Mouse (Mus musculus): ENCODE measurements around the gene Asb14. TPM values are rescaled to one million over a fixed set of nuclear protein-coding genes. Genes with fewer than 3 reads are reported as not detected.
"Not testable (repeated sequence)": the region's sequence is repeated elsewhere in the genome, so short reads cannot be mapped to it uniquely, and the experiment has no call there.

Gene Asb14
- polyA plus RNA-seq, 1 experiment from 2014 or later, result not detected

DNA sequence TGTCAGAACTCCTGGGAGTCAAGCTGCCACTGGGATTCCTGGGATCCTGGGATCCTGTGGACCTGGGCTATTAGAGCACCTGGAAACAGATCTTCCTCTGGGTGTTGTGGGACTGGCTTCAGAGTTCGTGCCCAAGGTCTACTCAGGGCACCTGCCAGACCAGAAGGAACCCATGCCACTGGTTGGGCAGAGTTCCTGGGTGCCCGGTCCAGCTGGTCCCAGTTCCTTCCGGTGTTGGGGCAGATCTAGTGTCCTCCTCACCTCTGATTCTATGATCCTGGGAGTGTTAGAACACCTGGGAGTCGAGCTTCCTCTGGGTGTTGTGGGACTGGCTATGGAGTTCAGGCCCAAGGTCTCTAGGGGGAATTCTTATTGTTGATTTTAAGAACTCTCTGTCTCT, 13.0 kb downstream of the Asb14 start:
- 85% methylated on average over 4 of the region's 4 CpGs for WGBS
- no peak for DNase-seq (ENCODE audit: low spot score)
- Histone ChIP-seq H3K27ac (no peak overlapping the region), H3K4me3 (no peak overlapping the region), H3K4me1 (replicated peaks) (0 out of 2 replicates have a peak, but pooled peaks cover 2% of the 10 kb centered on the region), H3K9me3 (no peaks in the 10 kb centered on the region), H3K36me3 (no peaks in the 10 kb centered on the region), H3K27me3 (ENCODE audit: insufficient read depth, poor library complexity, severe bottlenecking) (no peaks in the 10 kb centered on the region)

- 55% methylated on average over 9 of the region's 9 CpGs for WGBS
- H3K27me3 ChIP-seq (ENCODE audit: insufficient read depth, poor library complexity, severe bottlenecking); H3K27ac ChIP-seq; H3K4me3 ChIP-seq; H3K9me3 ChIP-seq; DNase-seq (ENCODE audit: low spot score); H3K36me3 ChIP-seq; H3K4me1 ChIP-seq (replicated peaks): not testable (repeated sequence)
Measured at GRCm38 (mm10) chr14:26910461-26910860, 16.1 kb downstream of the Asb14 start.

DNA sequence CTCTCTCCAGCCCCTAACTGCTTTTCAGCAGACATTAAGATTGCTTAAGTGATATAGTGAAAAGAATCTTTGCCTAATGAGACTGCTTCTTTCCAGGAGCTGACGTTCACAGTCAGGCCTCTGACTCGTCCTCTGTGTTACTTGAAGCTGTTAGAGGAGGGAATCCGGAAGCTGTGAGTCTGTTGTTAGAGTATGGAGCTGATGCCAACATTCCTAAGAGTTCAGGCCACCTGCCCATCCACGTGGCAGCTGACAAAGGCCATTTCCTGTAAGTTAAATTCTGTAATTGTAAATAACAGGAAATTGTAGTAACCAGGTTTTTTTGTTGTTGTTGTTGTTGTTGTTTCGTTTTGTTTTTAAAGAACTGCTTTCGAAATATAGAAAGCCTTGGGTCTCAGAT, 16.8 kb downstream of the Asb14 start:
- Histone ChIP-seq H3K4me3 (no peak overlapping the region), H3K36me3 (no peaks in the 10 kb centered on the region), H3K4me1 (replicated peaks) (peaks cover 6% of the 10 kb centered on the region; the same call in 1 of the 2 replicates), H3K9me3 (no peaks in the 10 kb centered on the region), H3K27me3 (ENCODE audit: insufficient read depth, poor library complexity, severe bottlenecking) (no peaks in the 10 kb centered on the region), H3K27ac (no peak overlapping the region)
- WGBS, result 80% methylated on average over 6 of the region's 6 CpGs
- no peak for DNase-seq (ENCODE audit: low spot score)

DNA sequence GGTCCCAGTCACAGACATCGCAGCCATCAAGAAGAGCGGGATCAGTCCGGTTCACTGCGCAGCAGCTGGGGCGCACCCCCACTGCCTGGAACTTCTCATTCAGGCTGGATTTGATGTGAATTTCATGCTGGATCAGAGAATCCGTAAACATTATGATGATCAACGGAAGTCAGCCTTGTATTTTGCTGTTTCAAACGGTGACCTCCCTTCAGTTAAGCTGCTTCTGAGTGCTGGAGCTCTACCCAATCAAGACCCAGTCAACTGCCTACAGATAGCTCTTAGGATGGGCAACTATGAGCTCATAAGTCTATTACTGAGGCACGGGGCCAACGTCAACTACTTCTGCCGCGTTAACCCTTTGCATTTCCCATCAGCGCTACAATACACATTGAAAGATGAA, 17.5 kb downstream of the Asb14 start:
- H3K36me3 ChIP-seq, result no peaks in the 10 kb centered on the region
- no peak for DNase-seq (ENCODE audit: low spot score)
- no peak overlapping the region for H3K4me3 ChIP-seq
- peaks cover 6% of the 10 kb centered on the region; the same call in 1 of the 2 replicates for H3K4me1 ChIP-seq (replicated peaks)
- 94% methylated on average over 13 of the region's 13 CpGs for WGBS
- no peak overlapping the region for H3K27ac ChIP-seq
- H3K27me3 ChIP-seq (ENCODE audit: insufficient read depth, poor library complexity, severe bottlenecking), result no peaks in the 10 kb centered on the region
- no peaks in the 10 kb centered on the region for H3K9me3 ChIP-seq

GRCm38 (mm10) chr14:26913681-26914268, 19.4 kb downstream of the Asb14 start:
- 73% methylated on average over 9 of the region's 9 CpGs for WGBS
- peaks cover 6% of the 10 kb centered on the region; the same call in 1 of the 2 replicates for H3K4me1 ChIP-seq (replicated peaks)
- no peak for DNase-seq (ENCODE audit: low spot score)
- no peaks in the 10 kb centered on the region for H3K9me3 ChIP-seq
- H3K27me3 ChIP-seq (ENCODE audit: insufficient read depth, poor library complexity, severe bottlenecking), result no peaks in the 10 kb centered on the region
- H3K4me3 ChIP-seq, result no peak overlapping the region
- 0 out of 2 replicates have a peak overlapping the region, but pooled peaks have one; percentile 8 for H3K27ac ChIP-seq
- peaks cover 7% of the 10 kb centered on the region for H3K36me3 ChIP-seq

GRCm38 (mm10) chr14:26919310-26919709, 25.0 kb downstream of the Asb14 start:
- 95% methylated on average over 3 of the region's 3 CpGs for WGBS

GRCm38 (mm10) chr14:26923702-26924421, 29.5 kb downstream of the Asb14 start:
- Histone ChIP-seq H3K27me3 (ENCODE audit: insufficient read depth, poor library complexity, severe bottlenecking) (no peaks in the 10 kb centered on the region), H3K4me1 (replicated peaks) (no peaks in the 10 kb centered on the region), H3K27ac (no peak overlapping the region), H3K36me3 (peaks cover 66% of the 10 kb centered on the region), H3K9me3 (no peaks in the 10 kb centered on the region), H3K4me3 (no peak overlapping the region)
- WGBS, result 91% methylated on average over 5 of the region's 5 CpGs
- DNase-seq (ENCODE audit: low spot score), result no peak

More at GRCm38 (mm10) chr14:26919310-26919709, 25.0 kb downstream of the Asb14 start:
- DNase-seq (ENCODE audit: low spot score), result no peak
- no peak overlapping the region for H3K27ac ChIP-seq
- H3K36me3 ChIP-seq, result peaks cover 44% of the 10 kb centered on the region
- no peaks in the 10 kb centered on the region for H3K27me3 ChIP-seq (ENCODE audit: insufficient read depth, poor library complexity, severe bottlenecking)
- H3K4me3 ChIP-seq, result no peak overlapping the region
- H3K9me3 ChIP-seq, result no peaks in the 10 kb centered on the region
- H3K4me1 ChIP-seq (replicated peaks), result no peaks in the 10 kb centered on the region; the same call in 1 of the 2 replicates

DNA sequence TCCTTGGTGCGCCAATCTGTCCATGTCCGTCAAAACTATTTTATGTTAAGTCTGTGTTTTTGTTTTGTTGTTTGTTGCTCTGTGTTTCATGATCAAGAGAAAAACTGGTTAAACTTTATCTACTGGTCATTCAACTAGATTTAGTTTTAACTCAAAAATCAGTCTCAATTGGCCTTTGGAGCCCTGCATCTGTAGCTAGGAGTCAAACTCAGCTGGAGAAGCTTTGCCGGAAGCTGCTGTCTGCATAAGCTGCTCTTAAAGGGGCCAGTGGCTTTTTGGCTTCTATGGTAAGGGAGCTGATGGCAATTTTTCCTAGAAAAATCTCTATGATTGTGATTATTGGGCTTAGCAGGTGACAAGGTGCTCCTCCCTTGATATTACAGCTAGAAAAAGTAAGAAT, 40.5 kb downstream of the Asb14 start:
- Histone ChIP-seq H3K9me3 (no peaks in the 10 kb centered on the region), H3K36me3 (peaks cover 28% of the 10 kb centered on the region), H3K27ac (no peak overlapping the region), H3K27me3 (ENCODE audit: insufficient read depth, poor library complexity, severe bottlenecking) (no peaks in the 10 kb centered on the region), H3K4me3 (no peak overlapping the region), H3K4me1 (replicated peaks) (no peaks in the 10 kb centered on the region)
- WGBS, result 90% methylated on average over 3 of the region's 3 CpGs
- no peak for DNase-seq (ENCODE audit: low spot score)

- Histone ChIP-seq H3K9me3 (no peaks in the 10 kb centered on the region), H3K27me3 (ENCODE audit: insufficient read depth, poor library complexity, severe bottlenecking) (no peaks in the 10 kb centered on the region), H3K4me1 (replicated peaks) (no peaks in the 10 kb centered on the region), H3K4me3 (no peak overlapping the region), H3K27ac (no peak overlapping the region), H3K36me3 (peaks cover 33% of the 10 kb centered on the region)
- WGBS, result 95% methylated on average over 4 of the region's 4 CpGs
- DNase-seq (ENCODE audit: low spot score), result no peak
Measured at GRCm38 (mm10) chr14:26935558-26935957, 41.2 kb downstream of the Asb14 start.

GRCm38 (mm10) chr14:26956139-26956538, 61.8 kb downstream of the Asb14 start:
- peaks cover 51% of the 10 kb centered on the region for H3K36me3 ChIP-seq
- not testable (repeated sequence) for H3K27me3 ChIP-seq (ENCODE audit: insufficient read depth, poor library complexity, severe bottlenecking); H3K9me3 ChIP-seq; H3K4me1 ChIP-seq (replicated peaks); DNase-seq (ENCODE audit: low spot score); H3K4me3 ChIP-seq; H3K27ac ChIP-seq
- 72% methylated on average over 2 of the region's 2 CpGs for WGBS

- Histone ChIP-seq H3K27me3 (ENCODE audit: insufficient read depth, poor library complexity, severe bottlenecking) (no peaks in the 10 kb centered on the region), H3K4me3 (no peak overlapping the region), H3K27ac (no peak overlapping the region), H3K9me3 (0 out of 2 replicates have a peak, but pooled peaks cover 2% of the 10 kb centered on the region), H3K4me1 (replicated peaks) (no peaks in the 10 kb centered on the region), H3K36me3 (peaks cover 44% of the 10 kb centered on the region)
- WGBS, result 85% methylated on average over 1 of the region's 1 CpGs
- DNase-seq (ENCODE audit: low spot score), result no peak
Measured at GRCm38 (mm10) chr14:26960518-26960917, 66.2 kb downstream of the Asb14 start.
